In the genomic region with DNA sequence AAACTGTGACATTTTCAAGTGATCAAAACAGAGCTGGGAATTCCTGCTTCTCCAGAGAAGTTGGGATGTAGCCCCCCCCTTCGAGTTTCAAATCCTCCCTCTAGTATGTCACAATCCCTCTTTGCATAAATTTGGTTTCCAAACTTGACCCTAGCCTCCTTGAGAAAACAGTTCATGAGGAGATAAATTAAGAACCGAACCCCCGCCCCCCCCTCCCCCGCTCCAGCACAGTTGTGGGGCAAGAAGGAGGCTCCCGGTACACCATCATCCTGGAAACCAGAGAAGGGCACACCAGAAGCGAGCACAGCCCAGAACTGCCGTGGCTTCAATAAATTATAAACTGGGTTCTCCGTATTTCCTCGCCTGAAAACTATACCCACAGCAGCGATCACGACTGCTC, we compare ENCODE assay signal across 8 mouse cellular contexts.
DNase-seq lines count a peak whose midpoint lies in the region; ATAC-seq and TF ChIP-seq lines count a peak whose summit lies in the region.
"Had no signal": no experiment of that assay in that cellular context is flagged by ENCODE, and none has a peak within 500 bp of the region (broad histone marks: within the 10 kb centered on the region; RNA-seq: fewer than 3 reads in every experiment).

No protein-coding gene starts in this region.

- no peak for ATAC-seq in forebrain, embryonic 12.5 days (ENCODE audit: low FRiP score)
- no peak for ATAC-seq in liver, embryonic 12.5 days
- ATAC-seq in stomach, postnatal 0 days (ENCODE audit: low FRiP score, low TSS enrichment): no peak

- TF ChIP-seq POLR2A in spleen, adult 2 months (IDR thresholded peaks at IDR 0.05; ENCODE audit: low read depth, low read length): no peak

- H3K27me3 ChIP-seq in spleen, adult 2 months (ENCODE audit: control insufficient read depth, insufficient read depth, low read length): no peaks in the 10 kb centered on the region
- H3K27me3 ChIP-seq in forebrain, embryonic 12.5 days: no peaks in the 10 kb centered on the region
- H3K27me3 ChIP-seq in liver, embryonic 12.5 days (replicated peaks): 0 out of 2 replicates have a peak, but pooled peaks cover 3% of the 10 kb centered on the region
- no peaks in the 10 kb centered on the region for H3K27me3 ChIP-seq in stomach, postnatal 0 days (ENCODE audit: control insufficient read depth, insufficient read depth, low read length)

- peak overlapping the region; percentile 49 for H3K4me3 ChIP-seq in spleen, adult 2 months (ENCODE audit: extremely low read depth, insufficient read depth, insufficient read length)
- H3K4me3 ChIP-seq in forebrain, embryonic 12.5 days (replicated peaks): peak overlapping the region; percentile 29
- peak overlapping the region; percentile 58 for H3K4me3 ChIP-seq in liver, embryonic 12.5 days
- H3K4me3 ChIP-seq in stomach, postnatal 0 days (ENCODE audit: low read depth, low read length): peak overlapping the region; percentile 34

- no peak for TF ChIP-seq EP300 in stomach, postnatal 0 days (optimal IDR thresholded peaks at IDR 0.05)

- H3K4me1 ChIP-seq in spleen, adult 2 months (ENCODE audit: control insufficient read depth, insufficient read depth, insufficient read length): peaks cover 22% of the 10 kb centered on the region; the same call in 1 of the 2 replicates
- peaks cover 59% of the 10 kb centered on the region for H3K4me1 ChIP-seq in forebrain, embryonic 12.5 days
- peaks cover 68% of the 10 kb centered on the region for H3K4me1 ChIP-seq in liver, embryonic 12.5 days
- H3K4me1 ChIP-seq in stomach, postnatal 0 days (replicated peaks; ENCODE audit: control insufficient read depth, insufficient read depth): 0 out of 2 replicates have a peak, but pooled peaks cover 2% of the 10 kb centered on the region

- H3K36me3 ChIP-seq in spleen, adult 2 months (ENCODE audit: control insufficient read depth, insufficient read depth, low read length): no peaks in the 10 kb centered on the region
- no peaks in the 10 kb centered on the region for H3K36me3 ChIP-seq in forebrain, embryonic 12.5 days (replicated peaks)
- no peaks in the 10 kb centered on the region for H3K36me3 ChIP-seq in liver, embryonic 12.5 days
- H3K36me3 ChIP-seq in stomach, postnatal 0 days (ENCODE audit: control insufficient read depth, insufficient read depth, low read length): no peaks in the 10 kb centered on the region

- no peaks in the 10 kb centered on the region for H3K9me3 ChIP-seq in forebrain, embryonic 12.5 days
- H3K9me3 ChIP-seq in liver, embryonic 12.5 days (replicated peaks): no peaks in the 10 kb centered on the region
- H3K9me3 ChIP-seq in stomach, postnatal 0 days (ENCODE audit: control insufficient read depth, low read length): no peaks in the 10 kb centered on the region

- DNase-seq in spleen, adult 2 months (ENCODE audit: low read depth in 1 of 2, low spot score in 2 of 2): no peak
- no peak for DNase-seq in spleen, postnatal 4 days (ENCODE audit: low spot score in 2 of 2)
- no peak for DNase-seq in stomach, postnatal 0 days (ENCODE audit: low spot score)
- no peak for DNase-seq in cerebellum, adult 9-11 months
- no peak for DNase-seq in kidney, postnatal 14 days
- DNase-seq: cerebellum, postnatal 14 days had no signal

- WGBS in spleen, adult 2 months: 5% methylated on average over 11 of the region's 11 CpGs
- WGBS in forebrain, embryonic 12.5 days: 3% methylated on average over 11 of the region's 11 CpGs
- WGBS in liver, embryonic 12.5 days (ENCODE audit: insufficient replicate concordance): 2% methylated on average over 11 of the region's 11 CpGs
- 9% methylated on average over 11 of the region's 11 CpGs for WGBS in stomach, postnatal 0 days

- TF ChIP-seq CTCF in spleen, adult 2 months (IDR thresholded peaks at IDR 0.05; ENCODE audit: extremely low read depth, insufficient read depth, insufficient read length, insufficient replicate concordance): no peak
- no peak for TF ChIP-seq CTCF in stomach, postnatal 0 days (IDR thresholded peaks at IDR 0.05; ENCODE audit: low read depth)

- H3K4me2 ChIP-seq in forebrain, embryonic 12.5 days: peak overlapping the region; percentile 63
- peak overlapping the region; percentile 82 for H3K4me2 ChIP-seq in liver, embryonic 12.5 days
- peak overlapping the region; percentile 57 for H3K4me2 ChIP-seq in stomach, postnatal 0 days (replicated peaks; ENCODE audit: low read depth)

- 0 out of 2 replicates have a peak overlapping the region, but pooled peaks have one; percentile 36 for H3K9ac ChIP-seq in forebrain, embryonic 12.5 days
- H3K9ac ChIP-seq in liver, embryonic 12.5 days: peak overlapping the region; percentile 68
- H3K9ac ChIP-seq in stomach, postnatal 0 days (ENCODE audit: low read length): no peak overlapping the region; the same call in 1 of the 2 replicates

- peak overlapping the region; percentile 93 for H3K27ac ChIP-seq in spleen, adult 2 months (ENCODE audit: insufficient read depth, low read length)
- peak overlapping the region; percentile 96 for H3K27ac ChIP-seq in forebrain, embryonic 12.5 days
- peak overlapping the region; percentile 64 for H3K27ac ChIP-seq in liver, embryonic 12.5 days
- 0 out of 2 replicates have a peak overlapping the region, but pooled peaks have one; percentile 24 for H3K27ac ChIP-seq in stomach, postnatal 0 days (replicated peaks)

Comparison
In these comparisons a context has a peak if more than half of its experiments do, and no peak if none do; other contexts are left out.
1. H3K27ac ChIP-seq: peak in every context shown above with its lines; median percentile 96 in forebrain, embryonic 12.5 days; 93 in spleen, adult 2 months; 64 in liver, embryonic 12.5 days; 24 in stomach, postnatal 0 days.